Mouse (Mus musculus) spleen, adult 2 months (tissue): ENCODE data around the gene Rph3a.

Source experiments
- CTCF ChIP-seq: fragments of 200-500 bp; IDR thresholded peaks from 2 replicates; pipeline ENCODE4 v1.5.1; 2011; ENCODE audit warnings: mild to moderate bottlenecking, inconsistent platforms; ENCODE audit not compliant: insufficient read depth, insufficient read length, insufficient replicate concordance; ENCODE audit errors: extremely low read depth
- POLR2A ChIP-seq: fragments of 200-500 bp; IDR thresholded peaks from 2 replicates; pipeline ENCODE4 v1.6.1; 2011; ENCODE audit warnings: low read depth, low read length, inconsistent platforms

DNA sequence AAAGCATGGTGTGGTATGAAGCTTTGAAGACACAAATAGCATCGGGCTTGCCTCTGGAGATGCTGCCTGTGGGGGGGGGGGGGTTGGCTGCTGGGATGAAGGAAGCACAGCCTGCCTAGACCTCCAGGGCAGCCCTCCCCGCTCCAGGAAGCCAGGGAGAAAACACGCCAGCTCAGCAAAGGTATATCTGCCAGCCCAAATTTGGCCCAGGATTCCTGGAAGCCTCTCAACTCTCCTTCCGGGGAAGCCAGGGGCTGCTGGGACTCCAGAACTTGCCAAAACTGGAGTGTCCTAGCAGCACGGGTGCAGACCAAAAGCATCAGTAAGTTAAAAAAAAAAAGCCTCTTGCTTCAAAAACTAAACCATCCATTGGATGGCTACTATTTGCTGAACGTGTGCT lies 37.6 kb downstream of the Rph3a start:
- TF ChIP-seq CTCF = no peak
- no peak for TF ChIP-seq POLR2A
